ENCODE assay signal across 38 mouse cellular contexts in the genomic region with DNA sequence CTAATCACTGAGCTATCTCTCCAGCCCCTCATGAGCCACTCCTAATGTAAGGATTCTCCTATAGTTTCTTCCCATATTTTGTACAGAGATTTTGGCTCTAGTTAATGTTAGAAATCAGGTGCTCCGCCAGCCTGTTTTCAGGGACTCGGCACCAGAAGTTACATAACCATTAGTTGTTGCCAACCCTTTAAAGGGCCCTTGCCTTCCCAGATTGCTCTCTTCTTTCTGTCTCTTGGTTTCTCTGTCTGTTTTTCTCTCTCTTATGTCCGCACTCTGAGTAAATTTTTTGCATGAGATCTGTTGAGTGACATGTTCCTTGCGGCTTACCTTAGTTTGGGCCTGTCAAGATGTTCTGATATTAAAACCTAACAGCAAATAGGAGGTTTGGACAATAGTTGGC. TPM values are rescaled to one million over a fixed set of nuclear protein-coding genes. Genes with fewer than 3 reads are reported as not detected.
"Had no signal": no experiment of that assay in that cellular context is flagged by ENCODE, and none has a peak within 500 bp of the region (broad histone marks: within the 10 kb centered on the region; RNA-seq: fewer than 3 reads in every experiment).

No protein-coding gene starts in this region.

- H3K4me2 ChIP-seq: heart, embryonic 12.5 days; hindbrain, embryonic 13.5 days; hindbrain, embryonic 15.5 days; kidney, embryonic 15.5 days; limb, embryonic 12.5 days; liver, embryonic 13.5 days; liver, embryonic 15.5 days had no signal

- H3K9ac ChIP-seq: heart, embryonic 12.5 days; hindbrain, embryonic 13.5 days; hindbrain, embryonic 15.5 days; kidney, embryonic 15.5 days; limb, embryonic 12.5 days; liver, embryonic 13.5 days; liver, embryonic 15.5 days; liver, postnatal 0 days had no signal

- H3K27me3 ChIP-seq: heart, embryonic 12.5 days; hindbrain, embryonic 13.5 days; hindbrain, embryonic 15.5 days; kidney, embryonic 15.5 days; limb, embryonic 12.5 days; liver, embryonic 13.5 days; liver, embryonic 15.5 days had no signal

- H3K9me3 ChIP-seq: heart, embryonic 10.5 days; heart, embryonic 12.5 days; hindbrain, embryonic 13.5 days; hindbrain, embryonic 15.5 days; kidney, embryonic 15.5 days; limb, embryonic 10.5 days; limb, embryonic 12.5 days; liver, embryonic 13.5 days; liver, embryonic 15.5 days had no signal

- H3K4me1 ChIP-seq: heart, embryonic 10.5 days; heart, embryonic 12.5 days; hindbrain, embryonic 13.5 days; hindbrain, embryonic 15.5 days; kidney, embryonic 15.5 days; limb, embryonic 10.5 days; limb, embryonic 12.5 days; liver, embryonic 15.5 days had no signal

- H3K27ac ChIP-seq: heart, embryonic 10.5 days; hindbrain, embryonic 13.5 days; hindbrain, embryonic 15.5 days; hindbrain, postnatal 0 days; kidney, embryonic 15.5 days; kidney, postnatal 0 days; layer of hippocampus, adult 2 months; left cerebral cortex, adult 2 months; limb, embryonic 10.5 days; limb, embryonic 12.5 days; liver, embryonic 13.5 days; liver, embryonic 15.5 days had no signal

- H3K4me3 ChIP-seq: heart, embryonic 10.5 days; heart, embryonic 12.5 days; hindbrain, embryonic 13.5 days; hindbrain, embryonic 15.5 days; kidney, embryonic 15.5 days; layer of hippocampus, adult 2 months; left cerebral cortex, adult 2 months; limb, embryonic 10.5 days; limb, embryonic 12.5 days; liver, embryonic 13.5 days; liver, embryonic 15.5 days had no signal

- DNase-seq: gastrocnemius, postnatal 14 days; gastrocnemius, postnatal 36 days; heart, adult 18-20 months; heart, postnatal 14 days; heart, postnatal 36 days; kidney, postnatal 25 days; kidney, postnatal 4 days; liver; liver, embryonic 13.5 days; liver, postnatal 0 days; lung, adult 2 months had no signal

- ATAC-seq: hindbrain, postnatal 0 days; intestine, embryonic 16.5 days; liver, postnatal 0 days had no signal

RNA-seq across cellular contexts. Expression of gene Eci3, which starts 12.5 kb away (rescaled TPM):
- total RNA-seq: hematopoietic stem cell, adult 5-6 weeks; hindbrain, postnatal 0 days had no signal
- polyA plus RNA-seq: limb, embryonic 10.5 days; liver, embryonic 15.5 days; lung, adult 2 months had no signal

RNA-seq across cellular contexts. Expression of gene 4933417A18Rik, which starts 51.9 kb away (rescaled TPM):
- total RNA-seq: gastrocnemius, adult 18-20 months; gastrocnemius, adult 8-10 months; gastrocnemius, postnatal 14 days; gastrocnemius, postnatal 36 days; heart, adult 18-20 months; heart, adult 8-10 months; heart, postnatal 14 days; heart, postnatal 36 days; hematopoietic stem cell, adult 5-6 weeks; hindbrain, postnatal 0 days; layer of hippocampus, adult 2 months; layer of hippocampus, postnatal 10 days; layer of hippocampus, postnatal 25 days; left cerebral cortex, adult 2 months; left cerebral cortex, postnatal 14 days; left cerebral cortex, postnatal 36 days had no signal
- polyA plus RNA-seq: gonadal fat pad, adult 2 months; heart, embryonic 10.5 days; heart, embryonic 12.5 days; heart, embryonic 14.5 days; heart, embryonic 16.5 days; hindbrain, embryonic 11.5 days; hindbrain, embryonic 13.5 days; hindbrain, embryonic 15.5 days; hindbrain, postnatal 0 days; intestine, embryonic 14.5 days; intestine, embryonic 16.5 days; kidney, embryonic 15.5 days; kidney, postnatal 0 days; limb, embryonic 10.5 days; limb, embryonic 12.5 days; limb, embryonic 14.5 days; liver, embryonic 13.5 days; liver, embryonic 15.5 days; liver, postnatal 0 days; lung, adult 2 months had no signal

RNA-seq across cellular contexts. Expression of gene Fam217a, which starts 52.0 kb away (rescaled TPM):
- total RNA-seq: gastrocnemius, adult 18-20 months; gastrocnemius, adult 8-10 months; gastrocnemius, postnatal 14 days; hematopoietic stem cell, adult 5-6 weeks had no signal
- polyA plus RNA-seq: lung, adult 2 months had no signal
